ENCODE assay signal across 8 mouse cellular contexts in the genomic region with DNA sequence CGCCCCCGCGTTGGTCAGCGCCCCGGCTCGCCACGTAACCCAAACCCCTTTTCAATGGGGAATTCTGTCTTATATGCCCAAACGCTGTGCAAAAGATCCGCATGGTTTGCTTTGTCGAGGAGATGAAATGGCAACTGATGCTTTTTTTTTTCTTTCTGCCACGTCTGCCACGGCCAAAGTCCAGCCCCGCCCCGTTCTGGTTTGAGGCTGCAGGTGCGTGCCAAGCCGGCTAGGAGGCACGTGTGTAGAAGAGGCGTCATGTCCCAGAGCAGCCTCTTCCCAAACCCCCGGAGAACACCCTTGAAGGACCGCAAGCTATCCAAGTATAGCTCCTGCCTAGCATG. TPM values are rescaled to one million over a fixed set of nuclear protein-coding genes. Genes with fewer than 3 reads are reported as not detected.
DNase-seq lines count a peak whose midpoint lies in the region; ATAC-seq lines count a peak whose summit lies in the region.

No protein-coding gene starts in this region.

- no peak overlapping the region for H3K27ac ChIP-seq in embryonic facial prominence, embryonic 12.5 days
- no peak overlapping the region for H3K27ac ChIP-seq in heart, embryonic 15.5 days

- H3K4me2 ChIP-seq in embryonic facial prominence, embryonic 12.5 days (replicated peaks), result peak overlapping the region; percentile 99
- peak overlapping the region; percentile 96 for H3K4me2 ChIP-seq in heart, embryonic 15.5 days

- DNase-seq in urinary bladder, postnatal 25 days (ENCODE audit: low spot score), result peak; percentile 42
- no peak for DNase-seq in urinary bladder, adult 2 months (ENCODE audit: low spot score)
- DNase-seq in kidney, postnatal 14 days, result peak; percentile 81
- peak; percentile 57 for DNase-seq in lung, postnatal 10 days
- DNase-seq in right cerebral cortex, postnatal 25 days, result peak; percentile 55

- H3K27me3 ChIP-seq in embryonic facial prominence, embryonic 12.5 days, result peaks cover 46% of the 10 kb centered on the region
- H3K27me3 ChIP-seq in heart, embryonic 15.5 days, result peaks cover 56% of the 10 kb centered on the region

- H3K4me1 ChIP-seq in embryonic facial prominence, embryonic 12.5 days, result 0 out of 2 replicates have a peak, but pooled peaks cover 2% of the 10 kb centered on the region
- H3K4me1 ChIP-seq in heart, embryonic 15.5 days (replicated peaks), result peaks cover 19% of the 10 kb centered on the region

- WGBS in embryonic facial prominence, embryonic 12.5 days, result 3% methylated on average over 20 of the region's 20 CpGs
- WGBS in heart, embryonic 15.5 days, result 2% methylated on average over 20 of the region's 20 CpGs

- no peaks in the 10 kb centered on the region for H3K36me3 ChIP-seq in embryonic facial prominence, embryonic 12.5 days
- no peaks in the 10 kb centered on the region for H3K36me3 ChIP-seq in heart, embryonic 15.5 days

- no peaks in the 10 kb centered on the region for H3K9me3 ChIP-seq in embryonic facial prominence, embryonic 12.5 days
- no peaks in the 10 kb centered on the region for H3K9me3 ChIP-seq in heart, embryonic 15.5 days (replicated peaks)

- peak overlapping the region; percentile 73; the same call in 1 of the 2 replicates for H3K9ac ChIP-seq in embryonic facial prominence, embryonic 12.5 days
- peak overlapping the region; percentile 66 for H3K9ac ChIP-seq in heart, embryonic 15.5 days

- H3K4me3 ChIP-seq in embryonic facial prominence, embryonic 12.5 days, result peak overlapping the region; percentile 71
- H3K4me3 ChIP-seq in heart, embryonic 15.5 days, result peak overlapping the region; percentile 70

- no peak for ATAC-seq in embryonic facial prominence, embryonic 12.5 days (ENCODE audit: insufficient number of reproducible peaks, insufficient read depth, low FRiP score, low TSS enrichment)
- ATAC-seq in heart, embryonic 15.5 days (replicated peaks; ENCODE audit: insufficient number of reproducible peaks, insufficient read depth, low FRiP score, low read depth), result peak; percentile 19; the same call in 1 of the 2 replicates
- ATAC-seq in inflammation-experienced regulatory T-cells, adult 6 months, result no peak

RNA-seq across cellular contexts. Expression of gene Tmem56, which starts 19.7 kb away (rescaled TPM):
- polyA plus RNA-seq in urinary bladder, adult 2 months (2012; rRNA removed), result 6.8 and 8.6 TPM in 2 replicates
- 0.90 and 1.0 TPM in 2 replicates for polyA plus RNA-seq in embryonic facial prominence, embryonic 12.5 days (2016; fragmentation: Nextera tagmentation; extraction: Ambion mirVana)
- 0.49 and 0.67 TPM in 2 replicates for polyA plus RNA-seq in heart, embryonic 15.5 days (2015; fragmentation: Nextera tagmentation; extraction: Ambion mirVana)
- polyA plus RNA-seq in inflammation-experienced regulatory T-cells, adult 6 months (2017; shearing (Covaris generic)), result not detected

RNA-seq across cellular contexts. Expression of gene Alg14, which starts 28.4 kb away (rescaled TPM):
- polyA plus RNA-seq in urinary bladder, adult 2 months (2012; rRNA removed), result 25.0 TPM in 2 replicates
- polyA plus RNA-seq in embryonic facial prominence, embryonic 12.5 days (2016; fragmentation: Nextera tagmentation; extraction: Ambion mirVana), result 31.1 and 33.6 TPM in 2 replicates
- polyA plus RNA-seq in heart, embryonic 15.5 days (2015; fragmentation: Nextera tagmentation; extraction: Ambion mirVana), result 34.1 and 39.6 TPM in 2 replicates
- polyA plus RNA-seq in inflammation-experienced regulatory T-cells, adult 6 months (2017; shearing (Covaris generic)), result 10 to 100 TPM; 18.1 to 24.6 (median 21.3) TPM
